ENCODE assay signal across 8 mouse cellular contexts in genomic region chr11:115765103-115765606, GRCm38 (mm10). TPM values are rescaled to one million over a fixed set of nuclear protein-coding genes. Genes with fewer than 3 reads are reported as not detected.
DNase-seq lines count a peak whose midpoint lies in the region; ATAC-seq and TF ChIP-seq lines count a peak whose summit lies in the region.

Gene Tmem94 (plus strand): TSS chr11:115765433.

- DNase-seq in ZHBTc4 (ENCODE audit: low read depth, low spot score), result peak; percentile 98
- DNase-seq in gastrocnemius, adult 2 months, result peak; percentile 96
- DNase-seq in hindbrain, postnatal 0 days (ENCODE audit: low spot score), result peak; percentile 99
- peak; percentile 97 to 99 for DNase-seq in left cerebral cortex, adult 2 months (ENCODE audit: extremely low spot score in 1 of 2, low spot score in 2 of 2)
- DNase-seq in right cerebral cortex, adult 2 months (ENCODE audit: low spot score in 2 of 2), result peak; percentile 96 to 99
- DNase-seq in urinary bladder, postnatal 14 days (ENCODE audit: low spot score), result peak; percentile 96

- H3K9me3 ChIP-seq in hindbrain, postnatal 0 days (ENCODE audit: low read length), result no peaks in the 10 kb centered on the region

- WGBS in hindbrain, postnatal 0 days, result 0% methylated on average over 32 of the region's 32 CpGs

- H3K27me3 ChIP-seq in hindbrain, postnatal 0 days (ENCODE audit: insufficient read depth, low read length), result no peaks in the 10 kb centered on the region

- peaks cover 13% of the 10 kb centered on the region for H3K4me1 ChIP-seq in hindbrain, postnatal 0 days (ENCODE audit: insufficient read depth, low read length)

- H3K9ac ChIP-seq in hindbrain, postnatal 0 days (replicated peaks; ENCODE audit: low read length), result peak within 1 kb of the TSS; percentile 90

- ATAC-seq in common myeloid progenitor, adult 5-6 weeks (replicated peaks; ENCODE audit: low read depth, poor library complexity, severe bottlenecking), result peak; percentile 99
- ATAC-seq in hindbrain, postnatal 0 days, result peak; percentile 99
- ATAC-seq in megakaryocyte, adult 5-6 weeks (ENCODE audit: poor library complexity, severe bottlenecking), result peak; percentile 99

- H3K4me3 ChIP-seq in gastrocnemius, adult 2 months, result peak within 1 kb of the TSS; percentile 84
- H3K4me3 ChIP-seq in hindbrain, postnatal 0 days (ENCODE audit: low read length), result peak within 1 kb of the TSS; percentile 89
- peak within 1 kb of the TSS; percentile 99 for H3K4me3 ChIP-seq in left cerebral cortex, adult 2 months

- H3K4me2 ChIP-seq in hindbrain, postnatal 0 days (ENCODE audit: low read depth, low read length), result peak within 1 kb of the TSS; percentile 88

- intact Hi-C loops in gastrocnemius, adult 2 months (cut with DNase I), result no loop called here
- intact Hi-C loops in left cerebral cortex, adult 2 months (cut with DNase I), result no loop called here

- peak within 1 kb of the TSS; percentile 100 for H3K27ac ChIP-seq in gastrocnemius, adult 2 months
- H3K27ac ChIP-seq in hindbrain, postnatal 0 days, result peak within 1 kb of the TSS; percentile 91
- H3K27ac ChIP-seq in left cerebral cortex, adult 2 months, result peak within 1 kb of the TSS; percentile 98

- H3K36me3 ChIP-seq in hindbrain, postnatal 0 days (ENCODE audit: insufficient read depth, low read length), result no peaks in the 10 kb centered on the region

- TF ChIP-seq CTCF in gastrocnemius, adult 2 months (IDR thresholded peaks at IDR 0.05), result 0 out of 2 replicates have a peak, but pooled peaks have one; percentile 26
- TF ChIP-seq CTCF in hindbrain, postnatal 0 days (IDR thresholded peaks at IDR 0.05; ENCODE audit: low read depth), result peak; percentile 53
- no peak for TF ChIP-seq CTCF in left cerebral cortex, adult 2 months (IDR thresholded peaks at IDR 0.05)

RNA-seq across cellular contexts. Expression of gene Tmem94, which starts in this region (rescaled TPM):
- 18.3 and 23.2 TPM in 2 replicates for total RNA-seq in common myeloid progenitor, adult 5-6 weeks (2017)
- 10 to 100 TPM; 90.6 to 99.5 TPM for total RNA-seq in gastrocnemius, adult 2 months (2021)
- total RNA-seq in hindbrain, postnatal 0 days (2014; rRNA removed), result 42.4 and 42.6 TPM in 2 replicates
- polyA plus RNA-seq in hindbrain, postnatal 0 days (2015; fragmentation: Nextera tagmentation; extraction: Ambion mirVana), result 12.5 and 16.1 TPM in 2 replicates
- 10 to 100 TPM; 62.3 to 62.7 TPM for total RNA-seq in left cerebral cortex, adult 2 months (2021)
- total RNA-seq in megakaryocyte, adult 5-6 weeks (2015), result 16.1 and 17.1 TPM in 2 replicates
- 15.9 and 18.8 TPM in 2 replicates for total RNA-seq in megakaryocyte, adult 5-6 weeks (2017)

Comparison
In these comparisons a context has a peak if more than half of its experiments do, and no peak if none do; other contexts are left out.
1. Peak in every context shown above with its lines: DNase-seq, ATAC-seq, H3K4me3 ChIP-seq and H3K27ac ChIP-seq.